Mouse (Mus musculus) cerebellum, postnatal 4 days (tissue): ENCODE results near the gene Tent5c.
A peak's percentile ranks its signal among the peaks of the same experiment; 100 is the strongest.

ENCODE experiments used
- DNase-seq, 2 experiments: peaks; one replicate each; pipeline ENCODE4 v3.0.0; 2022; ENCODE audit warnings: low spot score in 2 of 2, mixed read lengths in 1 of 2

The Tent5c gene

DNA sequence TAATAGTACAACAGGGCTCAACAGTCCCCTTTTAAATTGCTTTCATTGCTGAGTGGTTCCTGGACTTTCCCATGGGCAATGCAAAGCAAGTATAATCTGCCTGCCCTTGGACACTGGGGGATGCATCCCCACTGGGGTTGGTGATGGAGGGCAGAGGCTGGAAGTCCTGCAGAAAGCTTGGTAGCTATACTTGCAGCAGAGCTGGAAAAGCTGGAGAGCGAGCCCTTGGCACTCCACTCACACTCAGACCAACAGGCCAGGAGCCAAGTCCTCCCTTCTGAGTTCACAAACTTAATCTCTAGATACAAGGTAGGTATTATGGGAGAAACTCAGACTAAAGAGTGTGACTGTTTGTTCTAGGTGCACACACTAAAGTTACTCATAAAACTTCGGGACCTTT is 2.1 kb downstream of the Tent5c start:
- DNase-seq = no peak

DNA sequence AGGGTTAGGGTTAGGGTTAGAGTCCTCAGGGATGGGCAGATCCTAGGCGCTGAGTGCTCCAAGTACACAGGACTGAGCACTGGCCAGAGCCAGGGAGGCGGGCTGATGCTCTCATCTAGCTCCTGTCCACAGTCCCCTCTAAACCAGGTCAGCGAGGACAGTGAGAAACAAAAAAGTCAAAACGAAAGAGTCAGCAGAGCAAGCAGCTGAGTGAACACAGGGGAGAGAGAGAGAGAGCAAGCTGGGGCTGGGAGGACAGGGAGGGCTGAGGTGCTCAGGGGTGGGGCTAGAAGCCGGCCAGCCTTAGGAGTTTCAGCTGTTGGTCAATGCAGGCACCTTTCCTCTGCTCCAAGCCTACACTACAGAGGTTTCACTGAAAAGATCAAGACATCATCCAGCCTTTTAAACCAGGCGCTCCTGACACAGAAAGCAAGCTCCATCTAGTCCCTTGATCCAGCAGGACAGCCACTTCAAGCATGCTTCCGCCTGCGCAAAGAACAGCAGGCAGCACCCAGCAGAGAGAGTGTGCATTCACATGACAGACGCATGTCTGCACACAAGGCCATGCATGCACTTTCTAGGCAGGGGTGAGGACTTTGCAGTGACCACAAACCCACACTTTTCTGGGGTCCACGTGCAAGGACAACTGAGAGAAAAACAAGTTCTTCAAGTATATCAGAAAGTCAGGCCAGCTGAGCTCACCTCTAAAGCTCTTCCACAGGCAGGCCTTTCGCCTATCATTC is 3.6 kb downstream of the Tent5c start:
- DNase-seq = no peak

DNA sequence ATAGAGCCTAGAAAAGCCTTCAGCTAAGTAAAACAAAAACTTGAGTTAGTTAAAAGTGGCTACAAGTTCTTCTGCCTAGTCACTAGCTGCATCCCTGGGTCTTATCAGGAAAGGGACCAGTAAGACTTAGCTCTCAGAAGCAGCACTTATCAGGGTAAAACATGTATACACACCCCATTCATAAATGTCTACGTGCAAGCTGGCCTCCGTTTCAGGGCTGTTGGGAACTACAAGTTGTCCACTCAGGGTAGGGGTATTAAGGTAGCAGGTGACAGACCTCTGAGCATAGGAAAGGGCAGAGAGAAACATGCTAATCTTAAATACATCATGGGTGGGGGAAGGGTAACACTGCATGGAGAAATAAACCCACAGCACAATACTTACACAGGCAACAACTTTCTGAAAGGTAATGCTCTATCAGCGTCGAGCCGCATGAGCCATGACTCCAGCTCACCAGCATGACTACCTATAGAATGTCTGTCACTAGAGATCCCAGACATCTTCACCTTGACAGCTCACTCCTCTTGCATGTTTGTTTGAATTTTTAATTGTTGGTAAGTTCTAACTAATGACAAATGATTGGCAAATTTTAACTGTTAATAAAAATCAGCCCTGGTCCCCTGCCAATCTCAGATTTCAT is 6.0 kb downstream of the Tent5c start:
- DNase-seq = no peak

DNA sequence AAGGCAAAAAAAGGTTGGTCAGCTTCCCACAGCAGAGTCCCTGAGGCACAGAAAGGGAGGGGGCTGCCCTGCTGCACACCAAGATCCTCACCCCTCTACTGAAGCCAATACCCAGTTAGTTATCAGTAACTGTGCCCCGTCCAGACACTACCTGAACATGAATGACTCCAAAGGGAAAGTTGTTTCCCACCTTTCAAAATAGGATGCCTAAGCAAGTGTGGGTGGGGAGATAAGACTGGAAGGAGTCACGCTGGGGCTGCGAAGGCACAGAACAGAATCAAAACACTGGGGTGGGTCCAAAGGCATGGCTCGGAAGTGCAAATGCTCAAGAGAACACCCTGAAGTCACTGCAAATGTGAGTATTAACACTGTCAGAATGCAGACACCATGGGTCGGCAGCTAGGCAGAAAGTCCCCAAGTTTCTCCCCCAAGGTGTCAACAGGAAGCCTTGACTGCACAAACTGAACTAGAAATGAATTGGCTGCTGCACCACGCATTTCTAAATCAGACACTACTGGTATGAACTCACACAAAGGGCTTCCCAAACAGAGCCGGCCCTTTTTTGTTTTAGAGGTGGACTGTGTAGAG is 6.7 kb downstream of the Tent5c start:
- no peak for DNase-seq

DNA sequence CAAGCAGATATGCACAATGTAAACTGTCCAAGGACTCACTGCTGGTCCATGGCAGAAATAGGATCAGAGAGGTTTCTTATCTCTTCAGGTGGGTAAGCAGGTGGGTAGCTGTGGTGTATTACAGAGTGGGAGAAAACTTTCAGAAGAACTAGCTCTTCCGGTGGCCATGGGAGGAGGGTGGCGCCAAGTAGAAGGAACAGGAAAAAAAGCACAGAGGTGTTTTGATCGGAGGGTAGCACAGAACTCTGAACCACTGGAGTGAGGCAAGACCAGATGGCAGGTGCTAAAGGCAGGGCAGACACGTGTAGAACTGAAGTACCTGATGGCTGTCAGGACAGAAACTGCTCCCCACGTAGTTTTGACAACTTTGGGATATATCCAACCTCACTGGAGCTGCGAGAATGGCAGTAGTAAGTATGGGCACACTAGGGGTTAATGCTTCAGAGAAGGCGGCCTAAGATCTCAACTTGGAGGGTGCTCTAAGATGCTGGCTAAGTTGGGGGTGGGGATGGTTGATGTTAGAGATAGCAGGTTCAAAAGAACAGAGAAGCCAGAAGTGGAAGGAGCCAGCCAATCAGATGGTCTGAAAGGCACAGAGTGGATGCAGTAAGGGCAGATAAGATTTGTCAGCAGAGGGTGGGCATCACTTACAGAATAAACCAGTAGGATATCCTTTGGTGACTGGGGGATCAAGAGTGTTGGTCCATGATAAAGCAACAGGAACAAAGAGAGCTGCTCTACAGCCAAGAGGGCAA is 8.7 kb downstream of the Tent5c start:
- no peak for DNase-seq

DNA sequence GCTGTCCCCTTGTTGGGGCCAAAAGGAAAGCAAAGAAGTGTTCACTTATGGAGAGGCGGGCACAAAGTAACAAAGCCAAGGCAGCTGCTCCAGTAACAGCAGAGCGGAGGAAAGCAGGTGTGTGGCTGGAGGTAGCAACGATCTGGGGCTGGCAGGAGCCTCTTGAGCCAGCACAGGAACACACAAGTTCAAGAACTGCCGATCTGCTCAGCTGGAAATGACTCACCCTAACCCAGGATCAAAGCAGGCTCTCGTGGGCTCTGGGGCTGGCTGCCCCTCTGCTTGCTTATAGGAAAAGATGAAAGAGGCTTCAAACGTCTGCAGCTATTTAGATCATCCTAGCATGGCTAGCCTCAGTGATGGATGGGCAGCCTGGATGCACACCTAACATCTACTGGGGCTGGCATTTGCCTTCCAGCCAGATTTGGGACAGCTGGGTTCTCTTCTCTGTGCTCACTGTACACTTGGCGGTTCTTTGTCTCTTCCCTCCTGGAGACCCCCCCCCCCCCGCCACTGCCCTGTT is 14.1 kb downstream of the Tent5c start:
- DNase-seq = no peak

DNA sequence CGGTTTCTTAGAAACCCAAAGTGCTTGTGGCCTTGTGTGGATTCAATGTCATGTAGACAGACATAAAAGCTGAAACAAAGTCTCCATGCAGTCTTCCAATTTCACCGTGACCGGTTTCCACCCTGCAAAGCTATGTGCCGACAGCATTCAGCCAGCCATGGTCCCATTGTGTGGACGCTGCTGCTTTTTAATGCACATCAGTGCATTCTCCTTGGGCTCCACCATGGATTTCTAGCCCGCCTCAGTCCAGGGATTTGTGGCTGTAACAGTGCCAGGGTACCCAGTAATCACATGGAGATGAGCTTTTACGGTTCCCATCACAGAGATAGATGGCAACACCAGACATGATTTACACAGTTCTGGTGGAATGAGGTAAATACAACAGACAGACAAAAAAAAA is 14.6 kb downstream of the Tent5c start:
- no peak for DNase-seq

DNA sequence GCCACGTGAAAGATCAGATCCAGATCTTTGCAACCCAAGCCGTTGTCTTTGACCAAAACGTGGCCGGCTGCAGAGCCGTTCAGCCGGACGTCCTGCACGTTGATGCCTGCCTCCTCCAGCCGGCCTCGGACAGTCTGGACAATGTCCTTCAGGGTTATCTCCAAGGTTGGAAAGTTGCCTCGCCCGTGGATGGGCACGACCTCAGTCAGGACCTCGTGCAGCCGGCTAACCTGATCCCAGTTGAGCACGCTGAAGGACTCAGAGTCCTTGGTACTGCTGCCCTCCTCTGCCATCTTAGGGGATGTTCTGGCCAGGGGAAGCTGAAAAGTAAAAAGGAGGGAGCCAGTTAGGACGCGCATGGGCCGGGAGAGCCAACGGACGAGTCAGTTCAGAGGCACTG is 16.0 kb downstream of the Tent5c start:
- DNase-seq = no peak

DNA sequence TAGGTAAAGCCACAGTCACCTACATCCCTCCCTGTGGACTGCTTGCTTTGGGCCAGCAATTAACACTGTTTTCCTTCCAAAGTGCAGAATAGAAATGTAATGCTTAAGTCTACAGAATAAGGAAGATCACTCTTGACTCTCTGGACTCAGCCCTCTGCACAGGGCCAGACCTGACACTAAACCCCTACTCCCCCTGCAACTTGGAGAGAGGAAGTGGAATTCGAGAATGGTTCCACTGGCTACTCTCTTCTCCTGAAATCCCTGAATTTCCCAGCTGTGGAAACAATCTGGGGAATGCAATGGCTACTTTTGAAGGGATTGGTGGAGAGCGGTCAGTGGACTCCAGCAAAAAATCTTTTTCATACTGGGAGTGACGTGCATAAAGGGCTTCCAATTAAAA is 18.2 kb downstream of the Tent5c start:
- no peak for DNase-seq

DNA sequence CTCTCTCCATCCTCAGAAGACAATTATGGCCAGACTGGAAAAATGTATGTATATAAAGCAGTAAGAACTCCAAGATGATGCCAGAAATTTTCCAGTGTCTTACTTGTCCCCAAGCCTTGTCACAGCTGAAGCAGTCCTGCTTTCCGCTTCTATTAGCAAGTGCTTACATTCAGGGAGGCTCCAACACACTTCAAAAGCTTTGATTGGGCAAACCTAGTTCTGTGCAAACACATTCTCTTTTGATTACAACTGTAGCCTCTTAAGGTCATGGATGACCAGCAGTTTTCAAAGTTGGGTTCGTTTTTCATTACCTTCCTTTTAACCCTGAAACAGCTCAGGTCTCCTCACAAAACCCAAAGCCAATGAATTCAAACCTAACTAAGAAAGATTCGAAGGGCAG is 19.0 kb downstream of the Tent5c start:
- DNase-seq = no peak

DNA sequence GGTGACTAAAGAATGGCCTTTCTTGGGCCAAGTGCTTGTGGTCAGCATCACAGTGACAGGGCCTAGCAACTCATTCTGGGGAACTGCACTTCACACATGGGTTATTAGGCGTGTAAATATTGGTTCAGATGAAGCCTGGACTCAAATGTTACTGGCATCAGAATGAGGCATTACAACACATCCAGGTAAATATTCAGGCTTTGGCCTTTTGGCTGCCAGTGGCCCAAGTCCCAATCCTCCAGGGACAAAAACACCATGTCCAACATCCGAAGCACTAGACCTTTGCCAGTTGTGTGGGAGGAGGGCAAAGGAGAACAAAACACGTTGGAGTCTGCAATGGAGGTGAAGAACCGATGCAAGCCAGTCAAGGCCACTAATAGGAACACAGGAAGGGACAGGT is 22.6 kb downstream of the Tent5c start:
- no peak for DNase-seq

DNA sequence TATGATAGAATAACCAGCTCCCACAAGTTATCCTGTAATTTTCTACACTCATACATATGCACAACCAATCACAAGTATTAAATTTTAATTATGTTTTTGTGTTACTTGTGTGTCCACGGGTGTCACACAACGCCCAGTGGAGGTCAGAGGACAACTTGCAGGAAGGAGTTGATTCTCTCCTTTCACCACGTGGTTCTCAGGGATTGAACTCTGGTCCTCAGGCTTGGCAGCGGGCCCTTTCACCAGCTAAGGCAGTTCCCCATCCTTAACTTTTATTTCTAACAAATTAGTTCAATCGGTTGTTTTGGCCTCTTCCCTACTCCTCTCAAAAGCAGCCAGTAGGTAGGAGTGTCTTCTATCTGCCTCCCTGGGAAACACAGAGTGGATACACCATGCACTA is 24.5 kb downstream of the Tent5c start:
- no peak for DNase-seq

DNA sequence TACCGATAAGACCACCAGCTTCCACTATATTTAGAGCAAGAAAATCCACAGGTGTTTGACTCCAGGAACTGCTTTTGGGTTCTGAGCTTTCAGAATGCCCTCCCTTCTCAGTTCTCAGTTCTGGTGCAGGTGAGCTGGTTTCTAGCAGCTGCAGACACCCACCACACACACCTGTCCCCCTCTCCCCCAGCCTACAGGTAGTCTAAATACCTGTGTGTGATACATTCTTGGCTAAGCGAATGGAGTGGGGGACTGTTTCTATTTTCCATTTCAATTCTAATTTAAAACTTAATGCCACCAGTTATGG is 25.2 kb downstream of the Tent5c start:
- no peak for DNase-seq

DNA sequence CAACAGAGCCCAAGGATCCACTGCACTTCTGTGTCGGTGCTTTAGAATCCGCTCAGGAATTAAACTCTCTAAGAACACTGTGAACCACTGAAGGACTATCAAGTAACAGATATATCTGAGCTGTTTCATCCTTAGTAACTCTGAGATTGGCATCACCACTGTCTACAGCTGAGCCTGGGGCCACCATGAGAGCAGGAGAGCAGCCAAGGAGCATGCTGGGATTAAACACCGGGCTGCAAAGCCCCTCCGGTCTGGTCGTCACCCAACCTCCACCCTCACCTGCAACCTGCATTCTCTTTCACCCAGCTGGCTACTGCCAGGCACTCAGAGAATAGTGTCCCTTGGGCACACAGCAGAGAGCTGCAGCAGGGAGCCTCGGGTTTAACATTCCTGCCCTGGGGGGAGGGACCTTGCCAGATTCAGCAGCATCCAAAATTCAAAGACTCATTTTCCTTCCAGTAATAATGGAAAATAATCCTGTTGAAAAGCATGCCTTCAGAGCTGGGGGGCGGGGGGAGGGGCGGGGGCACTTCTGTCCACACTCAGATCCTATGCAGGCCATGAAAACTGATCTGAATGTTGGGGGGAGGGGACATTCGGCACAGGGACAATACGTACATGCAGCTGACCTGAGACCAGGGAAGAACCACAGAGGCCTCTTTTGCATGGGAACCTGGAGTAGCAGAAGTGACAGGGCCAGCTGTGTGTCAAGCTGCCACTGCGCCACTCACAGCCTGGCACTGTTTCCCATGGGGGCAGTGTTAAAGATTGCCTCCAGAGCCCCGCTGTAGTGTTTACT is 25.8 kb downstream of the Tent5c start:
- no peak for DNase-seq

DNA sequence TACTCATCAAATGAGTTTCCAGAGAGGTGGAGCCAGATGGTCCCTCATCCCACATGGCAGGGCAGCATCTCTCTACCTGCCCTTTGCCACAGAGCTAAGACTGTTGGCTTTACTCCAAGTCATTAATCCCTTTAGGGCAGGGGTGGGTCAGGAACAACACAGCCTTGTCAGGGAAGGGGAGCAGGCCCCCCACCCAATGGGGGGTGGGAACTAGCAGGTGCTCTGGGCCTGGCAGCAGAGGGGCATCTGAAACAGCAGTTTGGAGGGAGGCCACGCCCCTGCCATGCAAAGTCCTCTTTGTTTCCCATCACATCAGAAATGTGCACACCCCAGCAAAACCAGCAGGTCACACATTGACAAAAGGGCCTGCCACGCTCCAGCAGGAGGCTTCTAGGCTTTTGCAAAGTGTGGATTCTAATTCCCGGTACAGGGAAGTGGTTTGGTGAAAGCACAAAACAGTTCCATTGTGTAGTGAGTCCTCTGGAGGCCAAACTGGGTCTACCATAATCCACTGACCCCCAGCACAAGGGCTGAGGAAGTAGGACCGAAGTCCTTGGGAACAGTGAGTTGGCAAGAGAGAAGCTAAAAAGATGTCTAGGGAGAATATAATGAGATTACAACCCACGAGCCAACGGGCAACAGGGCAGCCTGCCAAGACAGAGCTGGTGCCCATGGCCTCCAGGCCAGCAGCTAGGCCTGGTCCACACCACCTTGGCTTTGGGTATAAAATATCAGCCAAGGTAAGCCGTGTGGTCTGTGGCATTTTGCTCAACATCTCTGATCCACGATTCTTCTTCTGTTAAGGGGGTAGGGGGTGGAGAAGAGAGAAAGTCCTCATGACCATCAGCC is 26.7 kb downstream of the Tent5c start:
- peak in 1 of 2 experiments; percentile 45 for DNase-seq

DNA sequence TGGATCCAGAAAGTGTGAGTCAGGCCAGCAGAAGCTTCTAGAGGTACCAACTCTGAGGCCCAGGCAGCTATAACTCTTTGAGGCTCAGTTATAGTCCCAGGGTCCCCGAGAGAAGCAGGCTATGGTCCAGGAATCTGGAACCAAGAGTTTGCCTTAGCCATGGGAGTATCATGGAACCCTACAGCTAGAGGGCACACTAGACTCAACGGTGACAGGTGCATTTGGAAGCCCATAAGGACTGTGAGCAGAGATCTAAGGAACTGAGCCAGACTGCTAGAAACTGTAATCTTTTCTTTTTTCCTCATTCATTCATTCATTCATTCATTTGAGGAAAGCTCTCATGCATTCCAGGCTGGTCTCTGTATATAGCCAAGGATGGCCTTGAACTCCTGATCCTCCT is 28.6 kb downstream of the Tent5c start:
- no peak for DNase-seq

DNA sequence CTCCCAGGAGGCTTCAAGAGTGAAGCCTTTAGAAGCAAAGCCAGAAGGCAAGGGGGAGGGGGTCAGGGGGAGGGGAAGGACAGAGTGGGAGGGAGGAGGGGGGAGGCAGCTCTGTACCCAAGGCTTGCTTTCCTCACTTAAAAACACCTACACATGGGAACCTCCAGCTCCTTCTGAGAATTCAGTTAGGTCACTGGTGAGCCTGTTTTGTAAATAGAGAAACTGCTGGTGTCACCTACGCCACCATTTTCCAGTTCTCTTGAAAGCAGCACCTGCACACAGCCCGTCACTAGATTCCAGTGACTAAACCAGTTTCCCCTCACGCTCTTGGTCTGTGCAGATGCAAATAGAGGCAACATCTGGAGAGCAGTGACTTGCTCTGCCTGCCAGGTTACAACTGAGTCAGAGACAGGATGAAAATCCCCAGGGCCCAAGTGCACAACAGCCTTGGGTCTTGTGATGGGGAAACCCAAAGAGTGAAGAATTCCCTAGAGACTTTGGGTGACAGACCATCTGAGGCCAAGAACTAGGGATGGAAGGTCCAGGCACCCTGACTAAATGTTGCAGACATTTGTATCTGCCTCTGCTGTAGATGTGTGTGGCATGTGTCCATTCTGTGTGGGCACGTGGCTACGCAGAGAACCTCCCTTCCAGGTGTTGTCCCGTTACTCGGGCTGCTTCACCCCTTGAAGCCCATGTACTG is 45.2 kb downstream of the Tent5c start:
- no peak for DNase-seq

DNA sequence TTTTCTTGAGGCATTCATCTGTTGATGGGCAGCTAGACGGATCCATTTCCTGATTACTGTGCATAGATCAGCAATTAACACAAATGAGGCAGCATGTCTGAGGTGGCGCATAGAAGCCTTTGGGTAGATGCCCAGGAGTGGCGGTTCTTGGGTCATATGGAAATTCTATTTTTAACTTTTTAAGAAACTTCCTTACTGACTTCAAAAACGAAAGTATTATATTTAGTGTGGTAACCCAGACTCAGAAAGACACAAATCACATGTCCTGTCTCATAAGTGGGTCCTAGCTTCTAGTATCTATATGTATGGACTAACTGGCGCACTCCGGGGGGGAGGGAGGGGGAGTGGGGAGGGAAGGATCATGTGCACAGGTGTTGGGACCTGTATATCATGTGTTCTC is 46.6 kb downstream of the Tent5c start:
- DNase-seq = no peak

DNA sequence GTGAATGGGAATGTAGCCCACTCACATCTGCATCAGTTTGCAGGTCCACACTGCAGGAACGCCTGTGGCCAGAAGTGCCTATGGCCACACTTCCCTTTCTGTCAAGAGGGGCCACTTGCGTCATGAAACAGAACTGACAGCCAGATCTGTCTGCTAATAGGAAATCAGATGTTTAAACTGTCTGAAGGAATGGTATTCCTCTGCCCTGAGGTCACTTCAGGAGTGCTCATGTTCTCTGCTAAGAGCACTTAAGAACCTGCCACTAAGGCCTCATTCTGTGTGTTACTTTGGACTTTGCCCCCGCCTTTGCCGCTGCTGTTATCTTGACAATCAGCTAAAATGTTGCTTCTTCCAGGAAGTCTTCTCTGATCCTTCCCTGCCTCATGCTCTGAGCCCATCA is 48.4 kb downstream of the Tent5c start:
- no peak for DNase-seq

DNA sequence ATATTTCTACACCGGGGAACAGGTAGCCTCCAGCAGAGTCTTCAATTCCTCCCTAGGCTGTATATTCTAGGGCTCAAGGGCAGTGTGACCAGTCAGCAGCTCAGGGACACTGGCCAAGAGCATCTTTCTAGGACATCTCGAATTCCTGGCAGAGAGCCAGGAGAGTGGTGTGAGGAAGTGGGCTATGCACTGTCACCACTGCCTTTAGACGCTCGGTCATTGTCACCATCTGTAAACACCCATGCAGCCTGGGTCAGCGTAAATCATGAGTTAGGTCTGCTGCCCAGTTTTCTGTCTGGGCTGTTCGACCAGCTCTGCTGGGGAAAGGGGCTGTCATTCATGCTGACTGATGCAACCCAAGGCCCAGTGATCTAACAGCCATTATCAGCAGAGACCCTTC is 49.1 kb downstream of the Tent5c start:
- DNase-seq = peak in 1 of 2 experiments; percentile 32
